Mouse (Mus musculus) liver, adult 2 months (tissue): ENCODE data around the gene Ezr.

Source experiments
- CTCF ChIP-seq: fragments of 200-500 bp; IDR thresholded peaks from 2 replicates; pipeline ENCODE4 v1.5.1; 2011; ENCODE audit warnings: low read depth, low read length, control low read depth
- POLR2A ChIP-seq: fragments of 200-500 bp; IDR thresholded peaks from 2 replicates; pipeline ENCODE4 v1.6.1; 2011; ENCODE audit warnings: low read length, control low read depth; ENCODE audit not compliant: insufficient read depth; ENCODE audit errors: extremely low read depth

DNA sequence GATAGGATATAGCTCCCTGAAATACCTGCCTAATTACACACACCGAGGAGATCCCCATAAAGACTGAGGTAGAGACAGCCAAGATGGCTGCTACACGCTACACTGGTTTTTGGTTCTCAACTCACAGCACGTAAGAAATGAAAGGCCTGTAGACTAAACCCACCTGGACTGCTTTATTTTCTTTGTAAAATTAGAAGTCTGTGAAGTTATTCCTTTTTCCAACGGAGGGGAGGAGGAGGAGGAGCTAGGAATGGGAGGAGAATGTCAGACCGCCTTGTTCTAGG is 10.2 kb downstream of the Ezr start:
- TF ChIP-seq POLR2A (no peak), CTCF (no peak)
